Mouse (Mus musculus): Measurements from ENCODE around the gene Krt78. TPM values are rescaled to one million over a fixed set of nuclear protein-coding genes. Genes with fewer than 3 reads are reported as not detected.

Gene Krt78
- polyA plus RNA-seq, 1 experiment: not detected

DNA sequence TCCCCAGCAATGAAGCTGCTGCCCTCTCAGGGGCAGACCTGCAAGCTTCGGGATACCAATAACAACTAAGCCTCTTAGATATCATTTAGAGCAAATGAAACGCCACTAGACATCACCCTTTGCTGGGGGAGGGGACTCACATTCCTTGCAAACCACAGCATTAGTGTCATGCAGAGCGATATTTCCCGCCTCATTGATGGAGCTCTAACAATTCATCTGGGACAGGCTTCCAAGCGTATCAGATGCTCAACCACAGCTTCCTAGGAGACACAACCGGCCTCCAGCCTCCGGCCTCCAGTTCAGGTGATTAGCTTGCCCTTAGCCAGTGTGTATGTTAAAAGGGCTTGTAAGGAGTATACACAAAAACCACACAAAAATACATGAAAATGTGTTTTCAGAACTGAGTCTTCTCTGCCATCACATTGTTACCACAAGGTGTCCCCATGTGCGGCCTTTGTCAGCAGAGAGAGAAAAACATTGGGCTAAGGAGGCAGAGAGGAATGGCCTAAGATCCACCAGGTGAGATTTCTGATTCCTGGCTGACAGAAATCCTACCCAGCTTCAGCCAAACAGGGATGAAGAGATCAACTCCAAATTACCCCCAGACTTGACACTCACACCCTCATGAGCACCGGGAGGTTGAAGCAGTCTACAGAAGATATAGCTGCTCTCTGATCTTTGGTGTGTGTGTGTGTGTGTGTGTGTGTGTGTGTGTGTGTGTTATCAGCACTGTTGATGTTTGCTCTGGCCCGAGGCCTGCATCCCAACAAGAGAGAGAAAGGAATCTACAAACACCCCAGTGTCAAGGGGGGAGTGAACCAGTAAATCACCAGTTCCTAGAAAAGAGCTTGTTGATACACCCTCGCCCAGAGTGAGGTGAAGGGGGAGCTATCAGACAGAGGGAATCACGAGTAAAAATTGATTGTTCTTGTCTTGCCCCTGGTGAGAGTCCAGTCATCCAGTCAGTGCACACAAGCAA is 51.6 kb downstream of the Krt78 start:
- no peak for DNase-seq (ENCODE audit: extremely low spot score in 1 of 2, low spot score in 1 of 2)

Other genes with a start within 250 kb of the Krt78 start
- 0.08 TPM in 1 of 2 replicates, not detected in the other for gene Krt5, start 241.4 kb downstream of the Krt78 start, polyA plus RNA-seq (2012; rRNA removed)
- gene Krt71, start 211.2 kb downstream of the Krt78 start, polyA plus RNA-seq (2012; rRNA removed): not detected in 2 replicates
- gene Krt72, start 167.8 kb downstream of the Krt78 start, polyA plus RNA-seq (2012; rRNA removed): 0.17 and 0.28 TPM in 2 replicates
- gene Krt73, start 151.9 kb downstream of the Krt78 start, polyA plus RNA-seq (2012; rRNA removed): 0.78 and 0.92 TPM in 2 replicates
- 0.02 TPM in 1 of 2 replicates, not detected in the other for gene Krt2, start 136.1 kb downstream of the Krt78 start, polyA plus RNA-seq (2012; rRNA removed)
- gene Krt1, start 103.5 kb downstream of the Krt78 start, polyA plus RNA-seq (2012; rRNA removed): 3.8 and 5.4 TPM in 2 replicates
- gene Krt77, start 84.6 kb downstream of the Krt78 start, polyA plus RNA-seq (2012; rRNA removed): 5.6 and 9.1 TPM in 2 replicates
- not detected in 2 replicates for gene Krt76, start 61.4 kb downstream of the Krt78 start, polyA plus RNA-seq (2012; rRNA removed)
- not detected in 2 replicates for gene Krt4, start 29.6 kb downstream of the Krt78 start, polyA plus RNA-seq (2012; rRNA removed)
- gene Krt79, start 14.0 kb downstream of the Krt78 start, polyA plus RNA-seq (2012; rRNA removed): 0.34 TPM in 1 of 2 replicates, not detected in the other
- gene Krt8, start 50.2 kb upstream of the Krt78 start, polyA plus RNA-seq (2012; rRNA removed): 1.7 and 4.5 TPM in 2 replicates
- gene Krt18, start 73.9 kb upstream of the Krt78 start, polyA plus RNA-seq (2012; rRNA removed): 1.4 and 3.5 TPM in 2 replicates
- 108 and 115 TPM in 2 replicates for gene Eif4b, start 119.5 kb upstream of the Krt78 start, polyA plus RNA-seq (2012; rRNA removed)
- gene Tns2, start 146.1 kb upstream of the Krt78 start, polyA plus RNA-seq (2012; rRNA removed): 28.0 and 29.5 TPM in 2 replicates
- 127 and 136 TPM in 2 replicates for gene Spryd3, start 181.9 kb upstream of the Krt78 start, polyA plus RNA-seq (2012; rRNA removed)
- gene Igfbp6, start 190.1 kb upstream of the Krt78 start, polyA plus RNA-seq (2012; rRNA removed): 46.3 and 51.8 TPM in 2 replicates
- gene Soat2, start 196.2 kb upstream of the Krt78 start, polyA plus RNA-seq (2012; rRNA removed): 0.16 and 0.25 TPM in 2 replicates
- 52.4 and 62.1 TPM in 2 replicates for gene Zfp740, start 249.0 kb upstream of the Krt78 start, polyA plus RNA-seq (2012; rRNA removed)